Mouse (Mus musculus) lung, postnatal 14 days (tissue): ENCODE data around the gene Wnt5b.

ENCODE experiments used
- DNase-seq: peaks from one replicate; pipeline ENCODE4 v3.0.0; 2021

The Wnt5b gene

GRCm38 (mm10) chr6:119414262-119415043, 129.7 kb downstream of the Wnt5b start:
- no peak for DNase-seq

DNA sequence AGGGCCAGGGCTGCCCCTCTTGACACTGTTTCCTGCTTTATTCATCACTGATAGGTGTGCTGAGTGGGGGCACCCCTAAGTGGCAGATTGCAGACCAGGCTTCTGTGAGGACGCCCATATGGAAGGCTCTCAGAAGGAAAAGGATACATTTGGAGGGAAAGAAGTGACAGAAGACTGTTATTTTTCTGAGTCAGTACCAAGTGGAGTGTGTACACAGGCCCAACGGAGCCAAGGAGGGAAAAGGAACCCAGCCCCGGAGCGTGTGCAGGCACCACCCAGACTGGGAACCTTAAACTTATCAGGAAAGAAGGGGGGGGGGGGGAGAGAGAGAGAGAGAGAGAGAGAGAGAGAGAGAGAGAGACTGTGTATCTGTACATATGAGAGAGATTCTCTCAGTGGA, 131.6 kb downstream of the Wnt5b start:
- DNase-seq = no peak

DNA sequence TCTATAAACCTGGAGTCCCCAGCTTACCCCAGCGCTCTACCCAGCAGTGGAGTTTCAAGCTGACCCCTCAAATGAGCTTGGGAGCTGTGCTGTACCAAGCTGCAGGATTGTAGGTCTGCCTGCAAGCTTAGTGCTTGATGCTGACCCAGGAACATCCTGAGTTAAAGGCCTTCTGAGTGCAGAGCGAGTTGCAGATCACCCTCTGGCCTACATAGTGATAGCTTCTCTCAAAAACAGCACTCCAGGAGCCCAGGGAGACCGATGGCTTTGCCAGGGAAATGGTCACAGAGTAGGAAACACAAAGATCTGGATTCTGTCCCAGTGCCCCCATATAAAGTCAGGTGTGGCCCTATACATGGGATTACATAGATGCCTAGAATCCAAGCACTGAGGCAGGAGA, 132.6 kb downstream of the Wnt5b start:
- no peak for DNase-seq

DNA sequence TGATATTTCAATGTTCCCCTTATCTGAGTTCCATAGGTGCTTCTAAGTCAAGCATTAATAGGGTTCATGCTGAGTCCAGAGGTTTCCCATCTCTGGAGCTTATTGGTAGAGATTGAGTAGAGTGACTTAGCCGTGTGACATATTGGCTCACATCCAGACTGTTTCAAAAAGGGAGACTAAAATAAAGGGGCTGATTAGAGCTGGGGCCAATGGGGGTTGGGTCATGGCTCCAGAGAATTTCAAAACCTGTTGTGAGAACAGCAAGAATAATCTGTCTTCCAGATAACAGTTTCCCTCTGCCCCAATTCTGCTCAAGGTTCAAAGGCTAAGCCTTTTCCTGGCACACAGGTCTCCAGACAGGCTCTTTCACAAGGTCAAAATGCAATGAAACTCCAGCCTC, 134.4 kb downstream of the Wnt5b start:
- no peak for DNase-seq

- no peak for DNase-seq
These were observed 135.6 kb downstream of the Wnt5b start for GRCm38 (mm10) chr6:119408582-119408981.

GRCm38 (mm10) chr6:119407818-119408217, 136.3 kb downstream of the Wnt5b start:
- no peak for DNase-seq

DNA sequence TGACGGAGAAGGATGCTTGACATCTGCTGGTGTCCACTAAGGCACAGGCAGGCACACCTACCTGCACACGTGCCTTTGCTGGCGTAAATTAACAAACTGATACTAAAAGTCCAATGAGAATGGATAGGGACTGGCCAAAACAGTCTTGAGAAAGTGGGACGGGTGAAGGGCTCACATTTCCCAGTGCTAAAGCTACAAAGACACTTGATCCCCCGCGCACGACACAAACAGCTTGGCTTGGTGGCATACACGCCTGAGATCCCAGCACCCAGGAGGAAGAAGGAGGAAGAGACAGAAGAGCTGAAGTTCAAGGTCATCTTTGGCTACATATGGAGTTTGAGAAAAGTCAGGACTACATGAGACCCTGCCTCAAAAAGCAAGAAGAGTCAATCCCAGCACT, 137.6 kb downstream of the Wnt5b start:
- DNase-seq = no peak

- DNase-seq = no peak
These were observed 138.8 kb downstream of the Wnt5b start for GRCm38 (mm10) chr6:119405310-119405709.

DNA sequence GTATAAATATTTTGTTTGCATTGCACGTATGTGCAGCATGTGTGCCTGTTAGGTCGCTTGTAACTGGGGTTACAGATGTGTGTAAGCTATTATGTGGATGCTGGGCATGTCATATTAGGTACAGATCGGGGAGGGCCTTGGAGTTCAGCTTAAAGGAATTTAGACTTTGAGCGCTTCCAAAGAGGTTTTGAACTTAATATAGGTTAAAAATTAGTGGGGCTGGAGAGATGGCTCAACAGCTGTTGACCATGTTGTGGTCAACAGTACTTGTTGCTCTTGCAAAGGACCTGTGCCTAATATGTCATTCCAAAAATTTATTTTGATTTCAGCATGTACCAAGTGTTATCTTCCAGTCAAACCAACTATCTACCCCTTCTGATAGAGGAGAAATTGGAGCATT, 139.3 kb downstream of the Wnt5b start:
- no peak for DNase-seq

GRCm38 (mm10) chr6:119402976-119403375, 141.2 kb downstream of the Wnt5b start:
- no peak for DNase-seq

GRCm38 (mm10) chr6:119401545-119402304, 142.4 kb downstream of the Wnt5b start:
- no peak for DNase-seq

DNA sequence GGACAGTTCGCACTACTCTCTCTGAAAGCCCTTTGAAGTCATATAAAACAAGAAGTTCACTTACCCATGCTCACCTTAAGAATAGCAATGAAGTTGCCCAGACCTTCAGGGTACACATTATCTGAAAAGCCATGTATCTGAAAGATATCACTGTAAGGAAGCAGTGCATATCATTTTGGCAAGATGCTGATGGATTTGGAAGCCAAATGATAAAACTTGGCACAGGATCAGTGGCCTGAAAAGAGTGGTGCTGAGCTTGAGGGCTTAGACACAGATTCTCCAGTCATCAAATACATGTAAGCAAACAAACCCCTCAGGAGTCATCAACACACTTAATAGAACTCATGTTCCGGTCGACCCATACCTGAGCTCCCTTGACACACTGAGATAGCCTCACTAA, 143.5 kb downstream of the Wnt5b start:
- no peak for DNase-seq

DNA sequence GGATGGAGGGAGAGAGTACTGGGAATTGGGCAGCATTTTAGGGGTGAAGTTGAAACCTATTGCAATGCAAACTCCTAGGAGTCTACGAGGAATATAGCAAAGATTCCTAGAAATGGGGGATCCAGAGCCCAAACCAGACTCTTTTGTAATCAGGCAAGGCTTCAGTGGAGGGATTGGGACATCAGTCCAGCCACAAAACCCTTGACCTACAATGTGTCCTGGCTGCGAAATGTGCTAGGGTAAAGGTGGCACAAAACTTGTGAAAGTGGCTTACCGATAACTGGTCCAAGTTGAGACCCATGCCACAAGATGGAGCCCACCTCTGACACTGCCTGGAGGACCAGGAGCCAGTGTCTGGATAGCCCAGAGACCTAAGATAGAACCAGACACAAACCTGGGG, 144.8 kb downstream of the Wnt5b start:
- no peak for DNase-seq

DNA sequence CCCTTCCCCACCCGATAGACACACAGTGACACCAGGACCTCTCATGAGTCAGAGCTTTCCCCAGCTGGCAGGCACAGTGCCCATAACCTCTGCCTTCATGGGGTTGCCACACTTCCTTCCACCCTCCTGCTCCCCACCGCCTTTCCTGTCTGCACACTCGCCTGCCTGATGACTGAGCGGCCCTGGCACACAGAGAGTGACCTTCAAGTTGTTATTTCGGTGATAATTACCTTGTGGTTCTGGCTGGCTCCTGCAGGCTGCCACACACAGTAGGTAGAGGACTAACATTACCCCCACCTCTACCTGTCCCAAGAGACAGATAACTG, 147.9 kb downstream of the Wnt5b start:
- DNase-seq = peak; percentile 80

- DNase-seq = peak; percentile 14
These were observed 148.5 kb downstream of the Wnt5b start for GRCm38 (mm10) chr6:119395421-119396308.

DNA sequence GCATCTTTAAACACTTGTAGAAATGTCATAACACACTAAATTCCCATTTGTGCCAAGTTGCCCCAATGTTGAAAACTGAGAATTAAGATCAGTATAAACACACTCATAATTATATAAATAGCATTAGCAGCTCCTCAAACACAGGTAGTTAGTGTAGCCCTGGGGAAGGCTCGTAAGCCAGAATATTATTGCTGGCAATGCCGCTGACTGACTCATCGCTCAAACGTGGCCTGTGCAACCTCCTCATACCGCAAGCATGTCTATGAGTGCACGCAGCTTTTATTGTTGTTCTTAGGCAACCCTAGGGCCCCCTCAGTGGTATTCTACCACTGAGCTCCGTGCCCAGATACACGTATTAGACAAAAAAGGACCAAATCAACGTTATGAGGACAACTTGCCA, 151.3 kb downstream of the Wnt5b start:
- no peak for DNase-seq

DNA sequence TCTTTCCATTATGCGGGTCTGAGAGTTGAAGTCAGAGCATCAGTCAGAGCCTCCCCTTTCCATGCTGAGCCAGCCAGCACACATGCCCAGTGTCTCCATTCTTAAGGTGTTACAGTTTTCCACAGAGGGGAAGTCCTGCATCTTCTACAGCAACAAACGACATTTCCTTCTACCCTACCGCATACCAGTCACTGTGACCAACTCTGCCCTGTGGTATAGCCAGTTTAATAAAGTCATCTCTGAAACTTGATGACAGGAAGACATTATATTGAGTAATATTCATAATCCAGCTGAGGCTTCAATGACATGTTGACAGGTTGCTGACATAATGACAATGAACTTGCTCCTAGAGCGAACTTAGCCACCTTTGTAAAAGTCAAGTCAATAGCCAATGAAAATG, 153.4 kb downstream of the Wnt5b start:
- DNase-seq = no peak

DNA sequence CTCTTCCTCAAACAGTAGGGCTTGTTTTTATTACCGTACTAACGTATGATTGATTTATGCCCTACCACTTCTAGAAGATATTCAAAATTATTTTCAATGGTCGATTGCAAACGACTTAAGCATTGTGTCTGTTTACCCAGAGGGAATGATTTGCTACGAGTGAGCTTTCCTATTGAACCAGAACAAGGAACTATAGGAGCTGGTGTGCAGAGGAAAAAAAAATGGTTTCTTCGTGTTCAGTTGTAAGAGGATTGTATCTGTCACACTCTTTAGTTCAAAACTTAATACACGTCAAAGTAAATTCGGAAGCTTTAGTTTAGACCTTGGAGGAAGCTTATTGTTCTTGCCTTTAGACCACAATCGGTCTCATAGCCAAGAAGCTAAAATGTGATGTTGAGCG, 155.1 kb downstream of the Wnt5b start:
- DNase-seq = no peak

DNA sequence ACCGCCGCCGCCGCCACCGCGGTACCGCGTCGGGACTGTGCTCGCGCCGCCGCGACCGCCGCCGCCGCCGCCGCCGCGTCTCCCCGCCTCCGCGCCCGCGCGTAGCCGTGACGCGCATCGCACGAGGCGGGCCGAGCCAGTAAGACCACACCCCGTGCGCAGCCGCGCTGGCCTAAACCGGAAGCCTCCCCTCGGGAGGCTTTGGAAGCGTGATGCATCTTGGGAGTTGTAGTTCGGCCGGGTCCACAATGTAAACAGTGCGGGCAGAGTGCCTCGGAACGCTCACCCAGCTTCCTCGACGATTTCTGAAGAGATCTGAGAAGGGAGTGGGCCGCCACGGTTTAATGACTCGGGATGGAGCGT, 155.5 kb downstream of the Wnt5b start:
- peak; percentile 96 for DNase-seq

- peak; percentile 32 for DNase-seq
These were observed 156.1 kb downstream of the Wnt5b start for GRCm38 (mm10) chr6:119387801-119388649.

DNA sequence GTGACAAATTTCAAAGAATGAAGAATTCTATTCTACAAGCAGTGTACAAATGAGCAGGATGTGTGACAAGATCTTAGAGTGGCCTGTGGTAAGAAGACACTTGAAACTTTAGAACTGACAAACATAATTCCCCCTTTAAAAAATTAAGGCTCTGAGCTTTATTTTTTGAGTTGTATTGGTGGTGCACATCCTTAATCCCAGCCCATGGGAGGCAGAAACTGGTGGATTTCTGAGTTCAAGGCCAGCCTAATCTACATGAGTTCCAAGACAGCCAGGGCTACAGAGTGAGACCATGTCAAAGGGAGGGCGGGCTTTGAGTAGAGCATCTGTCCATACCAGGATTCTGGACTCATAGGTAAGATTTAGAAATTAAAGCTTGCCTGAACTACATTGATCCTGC, 157.3 kb downstream of the Wnt5b start:
- no peak for DNase-seq

DNA sequence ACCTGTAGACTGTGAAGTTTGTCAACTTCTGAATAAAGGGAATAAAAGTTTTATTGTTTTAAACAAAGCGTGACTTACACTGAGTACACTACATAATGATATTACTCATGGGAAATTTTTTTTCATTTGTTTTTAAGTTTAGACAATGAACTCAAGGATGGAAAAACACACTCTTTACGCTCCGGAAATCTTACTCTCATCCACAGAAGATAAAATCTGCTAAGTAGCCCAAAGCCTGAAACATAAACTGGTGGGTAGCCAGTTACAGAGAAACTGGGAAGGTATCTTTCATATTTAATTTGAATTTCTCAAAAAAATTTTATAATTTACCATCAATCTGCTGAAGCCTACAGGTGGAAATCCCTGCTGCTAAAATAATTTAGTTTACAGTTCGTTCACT, 157.7 kb downstream of the Wnt5b start:
- DNase-seq = no peak

- no peak for DNase-seq
These were observed 158.5 kb downstream of the Wnt5b start for GRCm38 (mm10) chr6:119385668-119386067.
